In genomic region chr11:51414520-51414919, GRCm38 (mm10) we compare ENCODE assay signal across 11 mouse cellular contexts.
"Had no signal": no experiment of that assay in that cellular context is flagged by ENCODE, and none has a peak within 500 bp of the region (broad histone marks: within the 10 kb centered on the region; RNA-seq: fewer than 3 reads in every experiment).

No protein-coding gene starts in this region.

- H3K4me1 ChIP-seq: midbrain, embryonic 12.5 days had no signal

- H3K4me3 ChIP-seq: limb, embryonic 13.5 days; midbrain, embryonic 12.5 days had no signal

- H3K36me3 ChIP-seq: limb, embryonic 13.5 days; midbrain, embryonic 12.5 days had no signal

- H3K9ac ChIP-seq: limb, embryonic 13.5 days; midbrain, embryonic 12.5 days had no signal

- H3K4me2 ChIP-seq: limb, embryonic 13.5 days; midbrain, embryonic 12.5 days had no signal

- H3K9me3 ChIP-seq: limb, embryonic 13.5 days; midbrain, embryonic 12.5 days had no signal

- H3K27ac ChIP-seq: kidney, postnatal 0 days; limb, embryonic 13.5 days; midbrain, embryonic 12.5 days had no signal

- DNase-seq: kidney, adult 11 months; kidney, adult 9 months; kidney, postnatal 36 days; layer of hippocampus, adult 9-11 months; layer of hippocampus, postnatal 36 days; lung, adult 18-20 months; right cerebral cortex, postnatal 14 days; thymus, postnatal 36 days had no signal
